Mouse (Mus musculus) testis, adult 2 months (tissue): Measurements from ENCODE around the gene Oaz2. TPM values are rescaled to one million over a fixed set of nuclear protein-coding genes. Genes with fewer than 3 reads are reported as not detected.
A peak's percentile ranks its signal among the peaks of the same experiment; 100 is the strongest.

ENCODE experiments used
- H3K27ac ChIP-seq: fragments of 200-500 bp; 2 replicates; pipeline ENCODE4 v1.5.1; 2012; ENCODE audit warnings: low read depth, low read length; ENCODE audit not compliant: control insufficient read depth, insufficient read depth
- H3K27me3 ChIP-seq: fragments of 200-500 bp; 2 replicates; pipeline ENCODE4 v1.6.1; 2012; ENCODE audit warnings: mild to moderate bottlenecking, low read length, moderate library complexity; ENCODE audit not compliant: control insufficient read depth, insufficient read depth
- H3K36me3 ChIP-seq: fragments of 200-500 bp; 2 replicates; pipeline ENCODE4 v1.6.1; 2012; ENCODE audit warnings: mild to moderate bottlenecking, low read length; ENCODE audit not compliant: control insufficient read depth, insufficient read depth
- H3K4me1 ChIP-seq: fragments of 200-500 bp; 2 replicates; pipeline ENCODE4 v1.6.1; 2012; ENCODE audit warnings: low read length; ENCODE audit not compliant: control insufficient read depth, insufficient read depth
- H3K4me3 ChIP-seq: fragments of 200-500 bp; 2 replicates; pipeline ENCODE4 v1.5.1; 2012; ENCODE audit warnings: low read depth, mild to moderate bottlenecking, low read length, moderate library complexity, mixed read lengths; ENCODE audit not compliant: control insufficient read depth
- CTCF ChIP-seq: fragments of 200-500 bp; IDR thresholded peaks from 2 replicates; pipeline ENCODE4 v1.5.1; 2012; ENCODE audit warnings: low read depth, mild to moderate bottlenecking, inconsistent platforms, low read length, moderate library complexity; ENCODE audit not compliant: control insufficient read depth, insufficient read depth, insufficient replicate concordance
- POLR2A ChIP-seq: fragments of 200-500 bp; IDR thresholded peaks from 2 replicates; pipeline ENCODE4 v1.6.1; 2012; ENCODE audit warnings: low read depth, mild to moderate bottlenecking, inconsistent platforms, low read length, moderate library complexity; ENCODE audit not compliant: control insufficient read depth
- polyA plus RNA-seq: library from polyadenylated mRNA; depleted of rRNA; stranded (reverse); fragments of >200 nt; gene quantifications from 2 replicates; pipeline ENCODE4 v1.2.3, GENCODE M21; 2012

Gene Oaz2
- polyA plus RNA-seq, 1 experiment = 147 TPM

DNA sequence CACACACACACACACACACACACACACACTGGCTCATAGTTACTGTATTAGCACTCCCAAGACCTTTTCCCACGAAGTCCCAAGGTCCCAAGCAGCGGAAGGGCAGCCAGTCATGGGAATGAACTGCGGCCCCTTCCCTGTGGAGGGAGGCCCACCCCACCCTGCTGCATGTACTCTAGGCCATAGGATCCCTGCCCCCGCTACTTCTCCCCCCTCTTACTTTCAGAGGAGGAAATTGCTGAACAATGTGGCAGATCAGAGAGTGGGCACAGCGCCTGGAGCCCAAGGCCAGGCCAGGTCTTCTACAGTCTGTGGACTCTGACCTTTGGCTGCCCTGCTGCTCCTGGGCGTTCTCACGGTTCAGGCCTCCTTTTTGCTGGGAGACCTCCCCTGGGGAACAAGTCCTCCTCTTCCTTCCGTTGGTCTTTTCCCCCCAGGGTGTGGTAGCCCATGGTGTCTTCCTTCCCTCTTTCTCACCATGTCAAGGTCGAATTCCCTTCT is 3.7 kb downstream of the Oaz2 start:
- no peak overlapping the region for H3K4me3 ChIP-seq
- H3K27ac ChIP-seq = peak overlapping the region; percentile 72
- H3K36me3 ChIP-seq = no peaks in the 10 kb centered on the region
- no peak for TF ChIP-seq CTCF
- TF ChIP-seq POLR2A = no peak
- H3K27me3 ChIP-seq = no peaks in the 10 kb centered on the region
- H3K4me1 ChIP-seq = peaks cover 12% of the 10 kb centered on the region

GRCm38 (mm10) chr9:65672996-65673395 is 5.2 kb downstream of the Oaz2 start:
- Histone ChIP-seq H3K4me1 (peaks cover 15% of the 10 kb centered on the region), H3K27me3 (no peaks in the 10 kb centered on the region), H3K4me3 (no peak overlapping the region), H3K27ac (peak overlapping the region; percentile 60), H3K36me3 (no peaks in the 10 kb centered on the region)
- no peak for TF ChIP-seq POLR2A

DNA sequence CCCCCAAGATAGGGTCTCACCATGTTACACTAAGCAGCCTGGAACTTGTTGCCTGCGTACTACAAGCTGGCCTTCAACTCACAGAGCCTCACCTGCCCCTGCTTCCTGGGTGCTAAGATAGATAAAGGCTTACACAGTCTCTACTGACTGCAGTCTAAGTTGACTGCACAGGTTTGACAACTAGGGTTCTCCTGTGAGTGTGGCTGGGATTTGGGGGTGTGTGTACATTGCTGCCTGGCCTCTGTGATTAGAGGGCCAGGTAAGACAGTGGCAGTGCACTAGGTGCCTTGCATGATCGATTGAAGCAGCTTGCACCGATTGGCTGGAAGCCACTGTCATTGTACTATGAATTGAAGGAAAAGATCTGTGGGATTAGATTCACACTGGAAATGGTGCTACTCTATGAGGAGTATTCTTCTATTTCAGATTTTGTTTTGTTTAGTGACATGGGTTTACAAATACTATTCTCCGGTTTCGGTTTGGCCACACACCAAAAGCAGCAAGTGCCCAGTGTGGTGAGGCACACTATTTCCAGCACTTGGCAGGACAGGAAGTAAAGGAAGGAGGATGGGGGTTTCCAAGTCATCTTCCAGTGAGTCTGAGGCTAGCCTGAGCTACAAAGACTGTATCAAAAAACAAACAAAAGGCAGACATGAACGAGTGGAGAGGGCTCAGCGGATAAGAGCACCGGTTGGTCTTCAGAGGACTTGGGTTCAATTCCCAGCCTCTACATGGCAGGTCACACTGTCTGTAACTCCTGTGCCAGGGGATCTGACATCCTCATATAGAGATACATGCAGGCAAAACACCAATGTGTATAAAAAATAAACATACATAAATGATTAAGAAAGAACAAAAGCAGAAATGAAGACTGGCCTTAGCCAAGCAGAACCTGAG is 7.9 kb downstream of the Oaz2 start:
- Histone ChIP-seq H3K27me3 (no peaks in the 10 kb centered on the region), H3K4me3 (peak overlapping the region; percentile 89), H3K4me1 (peaks cover 23% of the 10 kb centered on the region), H3K36me3 (no peaks in the 10 kb centered on the region), H3K27ac (peak overlapping the region; percentile 78)
- TF ChIP-seq CTCF (no peak), POLR2A (no peak)

- H3K36me3 ChIP-seq = no peaks in the 10 kb centered on the region
- TF ChIP-seq CTCF (no peak), POLR2A (peak; percentile 98)
- peaks cover 19% of the 10 kb centered on the region for H3K4me1 ChIP-seq
- H3K4me3 ChIP-seq = peak overlapping the region; percentile 96
- H3K27me3 ChIP-seq = no peaks in the 10 kb centered on the region
- peak overlapping the region; percentile 92 for H3K27ac ChIP-seq
Observed at GRCm38 (mm10) chr9:65676358-65677118, 8.7 kb downstream of the Oaz2 start.

DNA sequence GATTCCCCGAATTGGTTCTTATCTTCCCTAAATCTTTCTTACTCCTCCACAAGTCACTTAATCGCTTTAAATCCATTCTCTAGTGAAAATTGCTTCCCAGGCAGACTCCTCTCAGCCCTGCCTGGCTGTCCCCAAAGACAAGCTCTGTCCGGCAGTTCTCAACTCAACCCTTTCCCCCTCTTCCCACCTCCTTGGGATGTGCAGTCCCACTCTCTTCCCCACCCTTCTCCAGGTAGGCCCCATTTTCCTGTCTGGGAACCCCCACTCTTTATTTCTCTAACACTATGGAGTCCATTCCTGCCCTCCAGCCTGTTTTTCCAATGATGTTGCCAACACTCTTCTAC is 9.3 kb downstream of the Oaz2 start:
- Histone ChIP-seq H3K36me3 (no peaks in the 10 kb centered on the region), H3K27me3 (no peaks in the 10 kb centered on the region), H3K4me1 (peaks cover 15% of the 10 kb centered on the region), H3K27ac (peak overlapping the region; percentile 92), H3K4me3 (peak overlapping the region; percentile 96)
- TF ChIP-seq CTCF (no peak), POLR2A (no peak)

GRCm38 (mm10) chr9:65679181-65679761 is 11.5 kb downstream of the Oaz2 start:
- Histone ChIP-seq H3K4me1 (peaks cover 16% of the 10 kb centered on the region), H3K4me3 (peak overlapping the region; percentile 59), H3K27me3 (no peaks in the 10 kb centered on the region), H3K36me3 (no peaks in the 10 kb centered on the region), H3K27ac (peak overlapping the region; percentile 29)
- TF ChIP-seq POLR2A (no peak), CTCF (no peak)
